Mouse (Mus musculus): ENCODE measurements at regions not wholly inside any gene's neighbourhood (a gene's known extent, or its start where the extent isn't known, plus 50 kb on each side); places are given as distances from the start of the nearest gene placed in this dataset.

DNA sequence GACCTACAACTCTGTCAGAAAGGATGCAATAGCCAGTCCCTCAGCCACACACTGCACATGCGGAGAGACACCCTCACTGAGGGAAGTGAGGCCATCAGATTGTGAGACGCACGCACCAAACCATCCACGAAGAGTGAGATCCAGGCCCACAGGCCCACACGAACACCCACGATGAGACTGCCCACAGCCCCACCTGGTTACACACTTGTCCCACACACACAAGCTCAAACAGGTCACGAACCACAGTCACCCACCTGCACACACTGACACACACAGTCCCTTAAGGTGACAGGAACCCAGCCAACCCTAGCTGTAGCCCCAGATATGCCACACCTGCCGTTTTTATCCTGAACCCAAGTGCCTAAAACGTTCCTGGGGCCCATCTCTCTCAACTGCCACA, 76.8 kb downstream of the Zfp36l2 start:
- DNase-seq = no peak
- intact Hi-C loops (cut with DNase I; ENCODE audit: low total_unique reads) = loop anchor here (5.0 to 10.0 kb wide), 2 partner anchors 209 to 274 kb away; no protein-coding TSS in a partner anchor

DNA sequence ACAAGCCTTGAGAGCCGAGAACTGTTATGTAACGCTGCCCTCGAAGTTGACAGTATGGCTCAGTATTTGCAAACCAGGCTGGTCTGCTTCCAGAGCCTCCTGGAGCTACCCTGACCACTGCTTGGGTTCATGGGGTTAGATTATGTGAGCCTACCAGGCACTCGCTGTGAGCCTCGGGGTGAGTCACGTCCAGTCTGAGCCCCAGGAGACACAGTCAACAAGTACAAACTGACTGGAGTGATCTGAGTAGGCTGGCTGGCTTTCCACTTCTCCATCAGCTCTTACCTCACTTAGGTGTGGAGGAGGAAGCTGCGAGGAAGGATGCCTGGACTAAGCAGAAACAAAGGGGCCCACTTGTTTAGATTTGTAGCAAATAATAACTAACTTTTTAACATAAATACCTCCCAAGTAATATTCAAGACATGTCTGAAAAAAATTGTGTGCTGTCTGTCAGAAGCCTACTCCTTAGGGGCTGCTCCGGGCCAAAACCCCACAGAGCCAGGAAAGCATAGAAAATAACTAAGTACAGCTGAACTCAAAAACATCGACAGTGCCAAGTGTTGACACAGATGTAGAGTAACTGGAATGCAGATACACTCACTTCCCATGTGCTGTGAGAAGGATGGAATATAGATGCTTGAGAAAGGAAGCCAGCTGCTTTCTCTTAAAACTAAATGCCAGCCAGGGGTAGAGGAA, 77.6 kb downstream of the Zfp36l2 start:
- intact Hi-C loops (cut with DNase I; ENCODE audit: low total_unique reads) = loop anchor here (5.0 to 10.0 kb wide), 2 partner anchors 208 to 275 kb away; no protein-coding TSS in a partner anchor
- peak; percentile 62 for DNase-seq

DNA sequence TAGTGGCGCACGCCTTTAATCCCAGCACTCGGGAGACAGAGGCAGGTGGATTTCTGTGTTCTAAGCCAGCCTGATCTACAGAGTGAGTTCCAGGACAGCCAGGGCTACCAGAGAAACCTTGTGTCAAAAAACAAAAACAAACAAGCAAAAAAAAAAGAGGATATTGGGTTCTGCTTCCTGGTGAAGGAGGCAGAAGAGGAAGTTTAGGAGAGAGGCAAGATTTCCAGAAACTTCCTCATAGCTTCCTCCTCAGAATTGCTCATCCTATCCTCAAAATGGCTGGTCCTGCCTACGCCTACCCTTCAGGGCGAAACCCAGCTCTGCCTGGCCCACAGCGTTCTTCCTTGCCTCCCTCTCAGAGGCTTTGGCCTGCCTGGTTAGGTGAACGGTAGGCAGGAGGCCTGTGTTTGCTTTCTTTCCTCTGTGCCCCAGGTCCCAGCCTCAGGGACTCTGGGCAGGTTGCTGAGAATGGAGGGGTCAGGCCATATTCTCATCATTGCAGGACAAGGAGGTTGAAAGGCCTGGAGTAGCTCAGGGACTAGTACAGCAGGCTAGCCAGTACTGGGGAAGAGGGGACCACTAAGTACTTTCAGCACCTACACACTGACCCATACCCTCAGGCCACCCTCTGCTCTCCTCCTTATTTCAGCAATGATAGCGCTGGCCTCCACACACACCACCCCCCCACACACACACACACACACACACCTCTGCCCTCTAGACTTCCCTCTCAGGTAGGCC, 79.6 kb downstream of the Zfp36l2 start:
- no peak for DNase-seq
- intact Hi-C loops (cut with DNase I; ENCODE audit: low total_unique reads) = no loop called here

DNA sequence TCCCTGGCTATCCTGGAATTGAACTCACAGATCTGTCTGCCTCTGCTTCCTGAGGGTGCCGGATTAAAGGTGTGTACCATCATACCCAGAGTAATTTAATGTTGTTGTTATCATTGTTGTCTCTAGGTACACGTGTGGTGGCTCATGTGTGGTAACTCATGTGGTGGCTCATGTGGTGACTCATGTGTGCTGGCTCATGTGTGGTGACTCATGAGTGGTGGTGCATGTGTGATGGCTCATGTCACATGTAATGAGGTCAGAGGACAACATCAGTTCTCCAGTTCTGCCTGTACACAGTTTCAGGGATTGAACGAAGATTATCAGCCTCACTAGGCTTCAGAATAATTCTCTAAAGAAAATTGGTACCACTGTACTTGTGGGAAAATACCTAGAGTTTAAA, 80.2 kb downstream of the Zfp36l2 start:
- intact Hi-C loops (cut with DNase I; ENCODE audit: low total_unique reads) = no loop called here
- no peak for DNase-seq

DNA sequence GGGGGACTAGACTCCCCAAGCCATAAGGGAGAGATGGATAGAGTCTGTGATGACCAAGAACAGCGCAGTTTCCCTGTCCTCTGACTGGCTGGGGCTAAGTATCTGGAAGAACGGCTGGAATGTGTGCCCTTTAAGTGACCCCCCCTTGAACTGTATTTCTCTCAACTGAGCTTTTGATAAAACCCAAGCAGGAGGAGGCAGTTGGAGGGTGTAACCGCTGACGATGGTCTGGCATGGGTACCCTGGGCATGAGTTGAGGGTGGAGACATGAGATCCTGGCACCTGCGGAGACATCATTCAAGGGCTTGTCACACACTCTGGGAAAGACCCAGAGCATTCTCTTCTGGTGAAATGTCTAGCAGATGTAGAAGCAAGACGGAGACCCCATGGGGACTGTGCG, 83.5 kb downstream of the Zfp36l2 start:
- DNase-seq = no peak
- intact Hi-C loops (cut with DNase I; ENCODE audit: low total_unique reads) = loop anchor here (5.0 kb wide), 1 partner anchor 77 kb away; no protein-coding TSS in a partner anchor

DNA sequence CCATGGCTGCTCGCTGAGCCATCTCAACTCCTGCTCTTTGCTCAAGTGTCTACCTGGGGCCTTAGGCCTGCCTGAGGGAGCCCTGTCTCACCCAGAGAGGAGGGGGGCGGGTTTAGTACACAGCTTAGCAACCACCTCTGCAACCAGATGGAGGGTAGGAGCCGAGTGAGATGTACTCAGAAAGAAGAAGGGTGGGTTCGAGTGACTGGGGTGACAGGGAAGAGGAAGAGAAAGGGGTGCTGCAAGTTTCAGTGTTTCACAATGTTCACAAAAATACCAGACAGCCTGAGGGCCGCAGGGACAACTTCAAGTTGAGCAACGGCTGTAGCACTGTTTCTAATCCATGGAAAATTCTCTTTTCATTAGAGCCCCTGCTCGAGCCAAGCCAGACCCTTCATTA, 84.4 kb downstream of the Zfp36l2 start:
- DNase-seq = no peak
- intact Hi-C loops (cut with DNase I; ENCODE audit: low total_unique reads) = loop anchor here (5.0 kb wide), 1 partner anchor 76 kb away; no protein-coding TSS in a partner anchor

DNA sequence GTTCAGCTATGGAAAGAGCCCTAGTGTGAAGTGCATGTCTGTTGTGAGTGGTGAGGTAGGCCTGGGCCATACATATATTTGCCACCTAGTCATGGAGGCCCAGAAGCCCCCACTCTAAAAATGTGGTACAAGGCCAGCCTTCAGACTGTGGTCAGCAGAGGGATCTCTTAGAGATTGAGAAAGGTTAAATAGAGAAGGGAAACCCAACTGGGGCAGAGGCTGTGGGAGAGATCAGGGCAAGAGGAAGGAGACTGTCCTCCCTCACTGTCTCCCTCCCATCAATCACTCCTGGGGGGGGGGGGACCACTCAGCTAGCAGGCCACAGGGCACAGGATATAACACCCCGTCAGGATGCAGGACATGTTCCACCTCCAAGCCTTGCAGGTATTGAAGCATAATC, 86.1 kb downstream of the Zfp36l2 start:
- intact Hi-C loops (cut with DNase I; ENCODE audit: low total_unique reads) = loop anchor here (5.0 kb wide), 1 partner anchor 74 kb away; no protein-coding TSS in a partner anchor
- no peak for DNase-seq

DNA sequence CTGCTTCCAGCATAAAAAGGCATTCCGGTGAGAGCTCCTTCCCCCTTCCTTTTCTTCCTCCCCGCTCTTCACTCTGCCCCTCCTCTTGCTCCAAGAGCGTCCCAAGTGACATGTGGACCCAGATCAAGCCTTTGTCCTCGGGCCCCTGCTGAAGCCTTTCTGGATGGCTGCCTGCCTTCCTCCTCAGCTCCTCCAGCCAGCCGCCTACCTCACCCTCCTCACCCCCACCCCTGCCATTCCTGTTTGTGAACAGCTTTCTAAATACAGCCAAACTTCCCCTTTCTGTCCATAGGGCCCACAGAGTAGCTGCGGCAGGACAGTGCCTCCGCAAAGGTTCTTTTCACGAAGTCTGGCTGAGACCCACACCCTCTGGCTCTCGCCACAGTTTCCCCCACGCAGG, 87.2 kb downstream of the Zfp36l2 start:
- peak; percentile 40 for DNase-seq
- intact Hi-C loops (cut with DNase I; ENCODE audit: low total_unique reads) = loop anchor here (5.0 kb wide), 1 partner anchor 73 kb away; no protein-coding TSS in a partner anchor

DNA sequence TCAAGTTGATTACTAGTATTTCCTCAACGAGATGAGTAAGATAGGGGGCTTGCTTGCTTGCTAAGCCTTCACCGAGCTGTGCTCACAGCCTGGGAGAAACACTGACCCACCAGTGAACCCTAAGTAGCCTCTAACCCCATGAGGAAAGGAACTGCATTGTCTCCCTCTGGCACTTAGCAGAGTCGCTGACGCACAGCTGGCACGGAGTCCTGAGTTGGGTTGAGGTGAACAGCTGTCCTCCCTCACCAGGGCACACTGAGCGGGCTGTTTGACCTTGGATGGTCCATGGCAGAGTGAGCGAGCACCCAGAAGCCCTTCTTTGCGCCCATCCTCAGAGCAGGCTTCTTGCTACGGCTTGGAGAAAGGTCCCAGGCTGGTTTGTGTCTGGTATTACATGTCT, 88.0 kb downstream of the Zfp36l2 start:
- intact Hi-C loops (cut with DNase I; ENCODE audit: low total_unique reads) = loop anchor here (5.0 kb wide), 1 partner anchor 72 kb away; no protein-coding TSS in a partner anchor
- DNase-seq = peak; percentile 73

DNA sequence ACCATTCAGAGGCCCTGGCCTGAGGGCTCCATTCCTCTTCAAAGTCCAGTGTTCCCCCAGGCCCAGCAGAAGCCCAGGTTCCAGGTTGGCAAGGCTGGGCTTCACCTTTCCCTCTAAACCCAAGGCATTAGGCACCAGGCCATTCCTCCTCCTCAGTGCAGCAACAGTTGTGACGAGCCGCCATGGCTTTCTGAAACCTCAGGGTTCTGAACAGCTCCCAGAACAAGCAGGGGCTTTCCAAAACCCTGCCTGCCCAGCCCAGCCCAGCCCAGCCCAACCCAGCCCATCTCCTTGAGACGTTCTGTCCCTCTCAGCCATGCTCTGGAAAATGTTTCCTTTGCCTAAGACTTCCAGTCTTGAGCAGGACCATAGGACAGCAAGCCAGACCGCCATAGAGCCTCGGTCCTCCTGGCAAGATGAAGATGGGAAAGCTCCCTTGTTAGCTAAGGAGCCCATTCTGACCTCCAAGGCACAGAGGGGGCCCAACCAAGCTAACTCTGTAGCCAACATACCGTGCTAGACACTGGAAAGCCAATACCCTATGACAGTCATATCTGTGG, 89.8 kb downstream of the Zfp36l2 start:
- no peak for DNase-seq
- intact Hi-C loops (cut with DNase I; ENCODE audit: low total_unique reads) = no loop called here

DNA sequence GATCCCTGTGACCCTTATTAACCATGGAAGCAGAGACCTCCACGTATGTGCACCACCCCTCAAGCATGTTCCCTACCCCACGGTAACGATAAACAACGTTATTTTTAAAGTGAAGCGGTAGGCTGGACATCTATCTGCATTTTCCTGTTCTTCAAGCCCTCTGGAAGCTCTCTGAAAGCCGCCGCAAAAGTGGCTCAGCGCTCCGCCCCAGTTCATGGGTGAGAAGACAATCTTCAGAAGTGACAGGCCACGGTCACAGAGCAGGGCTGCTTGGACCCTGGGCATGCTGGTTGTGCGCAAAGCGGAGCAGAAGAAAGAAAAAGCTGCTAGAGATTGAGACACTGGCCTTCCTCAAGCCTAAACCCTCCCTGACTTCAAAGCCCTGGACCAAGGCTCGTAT, 90.5 kb downstream of the Zfp36l2 start:
- intact Hi-C loops (cut with DNase I; ENCODE audit: low total_unique reads) = no loop called here
- no peak for DNase-seq

DNA sequence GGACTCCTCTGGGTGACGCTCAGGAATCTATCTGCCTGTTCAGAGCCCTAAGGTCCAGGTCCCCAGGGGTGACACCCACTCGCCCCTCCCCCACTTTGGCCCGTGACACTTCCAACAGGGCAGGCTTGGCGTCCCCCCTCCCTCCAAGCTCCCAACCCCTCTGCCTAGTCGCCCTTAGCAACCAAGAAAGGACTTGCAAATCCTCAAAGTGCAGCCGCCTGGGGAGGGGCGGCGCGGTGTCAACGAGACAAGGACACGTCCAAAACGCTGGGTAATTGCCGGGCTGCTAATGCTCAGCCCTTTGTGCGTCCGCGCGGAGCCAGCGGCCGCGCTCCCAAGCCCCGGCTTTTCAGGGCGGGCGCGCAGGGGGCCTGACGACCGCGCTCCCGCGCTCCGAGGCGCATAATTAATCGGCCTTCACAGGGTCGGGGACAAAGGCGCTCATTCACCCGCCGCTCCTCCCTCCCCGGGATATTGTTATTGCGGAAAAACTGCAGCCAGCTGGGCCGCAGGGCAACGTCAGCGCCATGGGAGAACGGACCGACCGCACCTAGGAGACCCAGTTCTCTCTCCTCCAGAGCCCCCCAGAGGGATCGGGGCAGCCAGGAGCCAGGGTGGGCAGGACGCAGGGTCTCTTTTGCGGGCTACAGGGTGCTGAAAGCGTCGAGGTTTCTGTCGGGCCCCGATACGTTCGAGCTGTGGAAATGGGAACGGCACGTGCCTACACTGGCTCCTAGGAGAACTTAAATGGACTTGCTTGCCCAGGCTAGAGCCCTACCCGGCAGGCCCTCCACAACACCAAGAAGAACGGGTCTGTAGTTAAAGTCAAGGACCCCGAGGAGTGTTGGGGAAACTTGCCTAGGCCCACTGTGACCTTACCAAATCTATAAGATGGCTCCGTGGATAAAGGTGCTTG, 91.1 kb downstream of the Zfp36l2 start:
- DNase-seq = peak; percentile 55
- intact Hi-C loops (cut with DNase I; ENCODE audit: low total_unique reads) = no loop called here

DNA sequence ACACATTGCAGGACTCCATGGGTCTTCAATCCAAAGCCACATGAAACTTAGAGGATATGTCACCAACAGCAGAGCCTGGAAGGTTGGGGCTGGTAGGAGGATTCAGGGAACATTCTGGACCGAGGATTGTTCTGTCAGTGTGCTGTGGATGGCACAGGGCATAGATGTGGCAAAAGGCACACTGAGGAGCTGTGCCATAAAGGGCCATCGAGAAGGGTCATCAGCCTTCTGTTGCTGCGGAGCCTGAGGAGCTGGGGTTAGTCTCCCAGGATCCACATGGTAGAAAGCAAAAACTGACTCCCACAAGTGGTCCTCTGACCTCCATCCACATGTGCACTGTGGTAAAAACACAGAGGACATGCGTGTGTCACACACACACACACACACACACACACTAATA, 91.9 kb downstream of the Zfp36l2 start:
- DNase-seq = no peak
- intact Hi-C loops (cut with DNase I; ENCODE audit: low total_unique reads) = no loop called here

DNA sequence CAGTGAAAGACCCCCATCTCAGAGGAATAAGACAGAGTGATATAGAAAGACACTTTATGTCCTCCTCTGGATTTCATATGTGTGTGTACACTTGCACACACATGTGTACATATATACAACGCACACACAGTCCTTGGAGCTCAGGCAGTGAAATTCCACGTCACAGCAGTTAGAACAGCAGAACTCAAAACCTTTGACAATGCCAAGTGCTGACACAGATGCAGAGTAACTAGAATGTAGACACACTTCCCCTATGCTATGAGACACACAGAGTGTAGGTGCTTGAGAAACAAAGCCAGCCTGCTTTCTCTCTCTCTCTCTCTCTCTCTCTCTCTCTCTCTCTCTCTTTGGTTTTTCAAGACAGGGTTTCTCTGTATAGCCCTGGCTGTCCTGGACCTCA, 92.7 kb downstream of the Zfp36l2 start:
- DNase-seq = no peak
- intact Hi-C loops (cut with DNase I; ENCODE audit: low total_unique reads) = no loop called here

DNA sequence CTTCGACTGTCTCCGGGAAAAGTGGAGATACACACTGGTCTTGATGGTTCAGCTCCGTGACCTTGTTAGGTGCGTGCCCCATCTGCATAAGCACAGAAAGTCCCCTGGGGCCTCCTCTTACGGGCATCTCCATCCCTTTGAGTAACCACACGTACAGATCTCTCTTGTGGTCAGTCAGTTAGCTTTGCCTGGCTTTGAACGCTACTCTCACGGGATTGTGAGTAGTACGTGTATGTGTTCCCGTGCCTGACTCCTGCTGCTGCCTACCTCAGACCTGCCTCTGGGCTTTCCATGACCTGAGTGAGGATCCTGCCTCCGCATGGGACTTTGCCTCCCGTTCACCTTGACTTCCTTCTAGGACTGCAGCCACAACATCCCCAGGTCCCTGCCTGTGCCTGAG, 101.4 kb downstream of the Zfp36l2 start:
- intact Hi-C loops (cut with DNase I; ENCODE audit: low total_unique reads) = no loop called here
- DNase-seq = no peak

DNA sequence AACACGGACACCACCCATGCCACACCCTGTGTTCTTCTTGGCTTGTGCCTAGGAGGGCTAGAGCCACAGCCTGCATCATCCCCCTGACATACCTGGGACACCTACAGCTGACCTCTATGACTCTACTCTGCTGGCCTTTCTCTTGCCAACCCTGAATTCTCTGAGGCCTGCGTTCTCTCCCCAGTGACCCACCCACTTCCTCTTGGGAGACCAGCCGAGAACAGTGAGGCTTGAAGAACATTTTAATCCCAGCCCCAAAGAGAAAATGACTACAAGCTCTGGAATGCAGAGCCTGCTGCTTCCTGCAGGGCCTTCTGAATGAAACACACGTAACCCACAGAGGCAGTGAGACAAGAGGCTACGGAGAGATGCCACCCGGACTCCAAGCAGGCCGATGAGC, 102.0 kb downstream of the Zfp36l2 start:
- DNase-seq = peak; percentile 49
- intact Hi-C loops (cut with DNase I; ENCODE audit: low total_unique reads) = no loop called here

DNA sequence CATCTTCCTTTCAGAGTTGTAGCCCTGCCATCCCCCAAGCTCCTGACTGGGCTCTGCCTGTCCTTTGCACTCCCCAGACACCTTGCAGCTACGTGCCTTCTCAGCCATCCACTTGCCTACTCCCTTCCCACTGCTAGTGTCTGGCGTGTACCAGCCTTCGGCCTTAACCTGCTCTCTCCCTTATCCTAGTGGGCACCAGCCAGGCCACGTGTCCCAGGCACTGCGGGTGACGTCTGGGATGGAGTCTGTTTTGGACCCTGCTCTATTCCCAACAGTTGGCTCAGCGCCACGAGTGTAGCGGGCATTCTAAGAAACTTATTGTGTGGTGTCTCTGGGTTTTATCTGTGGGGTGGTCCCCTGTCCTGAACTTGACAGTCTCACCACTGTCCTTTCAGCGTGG, 102.5 kb downstream of the Zfp36l2 start:
- DNase-seq = no peak
- intact Hi-C loops (cut with DNase I; ENCODE audit: low total_unique reads) = no loop called here

DNA sequence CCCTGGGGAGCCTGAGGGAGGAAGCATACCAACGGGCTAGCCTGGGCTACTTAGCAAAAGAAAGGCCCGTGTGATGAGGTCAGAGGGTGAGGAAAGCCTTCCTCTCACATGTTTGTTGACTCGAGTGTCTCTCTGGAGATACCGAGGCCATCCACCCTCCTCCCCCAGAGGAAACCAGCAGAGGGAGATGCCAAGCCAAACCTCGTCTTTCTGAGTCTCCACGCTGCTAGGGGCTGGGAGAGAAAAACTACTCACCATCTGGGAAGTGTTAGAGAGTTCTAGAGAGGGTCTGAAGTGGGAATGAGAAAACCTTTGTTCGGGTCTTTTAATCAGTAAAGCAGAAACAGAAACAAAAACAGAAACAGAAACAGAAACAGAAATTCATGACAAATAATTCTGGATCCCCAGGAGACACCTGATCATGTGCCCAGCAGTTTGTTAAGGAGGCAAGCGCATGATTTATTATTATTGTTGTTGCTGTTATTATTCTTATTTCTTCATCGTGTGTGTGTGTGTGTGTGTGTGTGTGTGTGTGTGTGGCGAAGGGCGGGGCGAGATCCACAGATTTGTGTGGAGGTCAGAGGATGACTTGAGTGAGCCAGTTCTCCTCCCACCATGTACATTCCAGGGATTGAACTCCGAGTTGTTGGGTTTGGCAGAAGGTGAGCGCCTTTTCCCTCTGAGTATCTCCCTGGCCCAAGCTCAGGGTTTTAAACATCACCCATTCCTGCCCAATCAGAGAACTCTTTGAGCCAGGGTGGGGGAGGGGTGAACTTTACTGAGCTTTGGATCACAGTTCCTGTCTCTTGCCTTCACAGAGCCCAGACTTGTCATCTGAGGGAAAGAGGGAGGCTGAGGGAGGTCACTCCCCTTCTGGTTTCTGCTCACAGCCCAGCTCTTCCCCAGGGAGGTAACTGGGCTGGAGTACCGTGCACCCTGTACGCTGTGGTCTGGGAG, 104.2 kb downstream of the Zfp36l2 start:
- DNase-seq = peak; percentile 50
- intact Hi-C loops (cut with DNase I; ENCODE audit: low total_unique reads) = no loop called here

Data from gastrocnemius, postnatal 14 days (tissue).